Mouse (Mus musculus) G1E (cell line): ENCODE data around the gene Slc25a21. TPM values are rescaled to one million over a fixed set of nuclear protein-coding genes. Genes with fewer than 3 reads are reported as not detected.

ENCODE experiments used
- ATAC-seq: 2 replicates; pipeline ENCODE4 v1.8.0; 2016; ENCODE audit warnings: mild to moderate bottlenecking; ENCODE audit not compliant: insufficient number of reproducible peaks, poor library complexity, low FRiP score, severe bottlenecking; ENCODE audit errors: extremely low read depth
- DNase-seq: peaks from one replicate; pipeline ENCODE4 v3.0.0; 2012; ENCODE audit warnings: low spot score
- H3K27me3 ChIP-seq: 2 replicates; pipeline ENCODE4 v1.6.1; 2012; ENCODE audit warnings: mild to moderate bottlenecking, low read length, inconsistent platforms; ENCODE audit not compliant: insufficient read depth
- H3K36me3 ChIP-seq: replicated peaks from 2 replicates; pipeline ENCODE3; 2012; ENCODE audit warnings: mild to moderate bottlenecking, inconsistent platforms
- H3K4me1 ChIP-seq: 2 replicates; pipeline ENCODE4 v1.6.1; 2012; ENCODE audit warnings: low read depth, low read length, inconsistent platforms, mixed read lengths; ENCODE audit not compliant: insufficient read depth
- H3K4me3 ChIP-seq: 2 replicates; pipeline ENCODE4 v1.5.1; 2012; ENCODE audit warnings: low read depth, mild to moderate bottlenecking, inconsistent platforms, low read length, moderate library complexity, mixed read lengths
- H3K9me3 ChIP-seq: replicated peaks from 2 replicates; pipeline ENCODE4 v1.6.1; 2012; ENCODE audit warnings: inconsistent platforms
- CTCF ChIP-seq: IDR thresholded peaks from 2 replicates; pipeline ENCODE4 v1.5.1; 2012; ENCODE audit warnings: low read depth, low read length, inconsistent platforms, mixed read lengths
- GATA1 ChIP-seq: IDR thresholded peaks from 2 replicates; pipeline ENCODE4 v1.6.1; 2012; ENCODE audit warnings: borderline replicate concordance, low read length, inconsistent platforms, mixed read lengths
- GATA2 ChIP-seq: IDR thresholded peaks from 2 replicates; pipeline ENCODE4 v1.6.1; 2012; ENCODE audit warnings: low read depth, low read length, inconsistent platforms, borderline replicate concordance
- POLR2AphosphoS5 ChIP-seq: IDR thresholded peaks from 2 replicates; pipeline ENCODE4 v1.6.1; 2012; ENCODE audit warnings: low read depth, low read length, inconsistent platforms; ENCODE audit not compliant: insufficient replicate concordance
- TAL1 ChIP-seq: conservative IDR thresholded peaks from 2 replicates; pipeline ENCODE4 v1.6.1; 2012; ENCODE audit warnings: low read depth, low read length, inconsistent platforms, mixed read lengths
- polyA plus RNA-seq: library from polyadenylated mRNA; stranded (reverse); fragments of >175 nt; gene quantifications from 2 replicates; pipeline ENCODE4 v1.2.3, GENCODE M21; 2012
- total RNA-seq, 2 experiments: library from RNA; stranded (forward) in 1 of 2; stranded (reverse) in 1 of 2; fragments of 200-1000 nt in 1 of 2; fragments of >200 nt in 1 of 2; fragmentation: Nextera tagmentation in 1 of 2; gene quantifications; 2 replicates each; pipeline ENCODE4 v1.2.3; 2014 to 2017

Slc25a21 gene
- total and polyA plus RNA-seq, 3 experiments = 9.7 to 32.0 (median 14.6) TPM

DNA sequence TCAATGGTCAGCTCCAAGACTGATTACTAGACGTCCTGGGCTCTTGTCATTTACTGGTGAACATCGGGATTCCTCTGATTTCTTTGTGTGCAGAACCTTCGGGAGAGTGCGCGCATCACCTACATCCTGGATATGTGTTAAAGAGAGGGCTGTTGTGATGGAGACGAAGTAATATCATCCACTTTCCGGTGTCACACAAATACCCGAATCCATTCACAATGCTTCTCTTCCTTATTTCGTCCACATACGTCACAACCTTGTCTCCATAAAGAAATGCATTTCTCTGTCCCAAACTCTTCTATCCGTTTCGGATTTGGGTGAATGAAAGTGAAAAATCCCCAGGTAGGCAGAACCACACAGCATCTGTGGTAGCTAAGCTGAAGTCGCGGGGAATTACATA, 502.9 kb downstream of the Slc25a21 start:
- ATAC-seq (no peak), DNase-seq (no peak)
- Histone ChIP-seq H3K36me3 (no peaks in the 10 kb centered on the region), H3K4me1 (peaks cover 43% of the 10 kb centered on the region), H3K4me3 (no peak overlapping the region), H3K27me3 (peaks cover 96% of the 10 kb centered on the region), H3K9me3 (0 out of 2 replicates have a peak, but pooled peaks cover 6% of the 10 kb centered on the region)
- TF ChIP-seq TAL1 (no peak), CTCF (no peak), GATA2 (no peak), GATA1 (no peak), POLR2AphosphoS5 (no peak)

DNA sequence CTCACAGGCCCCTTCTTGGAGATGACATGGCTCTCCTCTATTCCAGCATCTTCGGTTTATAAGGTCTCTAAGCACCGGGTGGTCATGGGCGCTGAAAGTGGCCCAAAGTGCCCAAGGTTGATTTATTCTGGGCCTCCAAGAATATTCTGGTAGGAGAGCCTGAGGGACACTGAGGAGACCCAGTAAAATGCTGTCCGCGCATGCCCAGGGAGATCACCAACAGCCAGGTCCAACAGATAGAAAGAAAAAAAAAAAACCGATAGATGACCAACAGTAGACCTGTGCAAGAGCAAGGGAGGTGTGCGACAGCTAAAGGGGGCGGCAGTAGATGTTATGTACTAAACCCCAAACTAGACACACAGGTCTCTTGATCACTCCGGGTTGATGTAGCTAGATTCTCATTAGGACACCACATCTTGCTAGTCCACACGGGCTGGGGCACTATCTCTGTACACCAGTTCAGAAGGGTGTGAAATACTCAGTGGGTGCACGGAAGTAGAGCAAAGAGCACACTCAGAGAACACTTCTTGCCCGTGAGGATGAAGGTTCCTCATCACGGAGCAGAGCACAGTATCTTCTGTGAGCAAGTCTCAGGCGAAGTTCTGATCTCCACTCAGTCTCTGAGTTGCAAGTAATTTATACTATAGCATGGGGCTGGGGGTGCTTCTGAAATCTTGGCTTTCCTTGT, 503.7 kb downstream of the Slc25a21 start:
- TF ChIP-seq POLR2AphosphoS5 = no peak
- TF ChIP-seq TAL1 = no peak
- no peak for TF ChIP-seq GATA2
- TF ChIP-seq CTCF = no peak
- TF ChIP-seq GATA1 = no peak
- no peaks in the 10 kb centered on the region for H3K36me3 ChIP-seq
- H3K4me3 ChIP-seq = no peak overlapping the region
- DNase-seq = no peak
- H3K27me3 ChIP-seq = peaks cover 99% of the 10 kb centered on the region
- 0 out of 2 replicates have a peak, but pooled peaks cover 6% of the 10 kb centered on the region for H3K9me3 ChIP-seq
- H3K4me1 ChIP-seq = peaks cover 43% of the 10 kb centered on the region
- no peak for ATAC-seq

DNA sequence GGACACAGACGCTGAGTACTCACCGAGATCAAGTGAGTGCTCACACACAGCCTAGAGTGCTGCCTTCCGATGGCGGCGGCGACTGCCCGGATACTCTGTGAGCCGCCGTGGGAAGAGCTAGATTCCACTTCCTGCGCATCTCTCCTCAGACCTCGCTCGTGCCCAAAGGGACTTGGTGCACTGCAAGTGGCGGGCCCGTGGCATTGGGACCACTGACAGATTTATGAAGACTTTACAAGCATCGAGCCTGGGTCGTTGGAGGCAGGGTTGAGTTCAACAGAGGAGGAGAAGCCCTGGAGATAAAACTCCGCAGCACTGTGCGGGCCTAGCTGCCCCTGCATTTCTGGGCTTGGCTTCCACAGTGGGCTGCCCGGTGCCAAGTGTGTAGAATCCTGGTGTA, 504.7 kb downstream of the Slc25a21 start:
- no peak overlapping the region for H3K4me3 ChIP-seq
- H3K36me3 ChIP-seq = no peaks in the 10 kb centered on the region
- H3K27me3 ChIP-seq = peaks cover 99% of the 10 kb centered on the region
- 0 out of 2 replicates have a peak, but pooled peaks cover 6% of the 10 kb centered on the region for H3K9me3 ChIP-seq
- ATAC-seq (no peak), DNase-seq (no peak)
- peaks cover 39% of the 10 kb centered on the region for H3K4me1 ChIP-seq
- TF ChIP-seq GATA1 (no peak), GATA2 (no peak), TAL1 (no peak), CTCF (no peak), POLR2AphosphoS5 (no peak)

DNA sequence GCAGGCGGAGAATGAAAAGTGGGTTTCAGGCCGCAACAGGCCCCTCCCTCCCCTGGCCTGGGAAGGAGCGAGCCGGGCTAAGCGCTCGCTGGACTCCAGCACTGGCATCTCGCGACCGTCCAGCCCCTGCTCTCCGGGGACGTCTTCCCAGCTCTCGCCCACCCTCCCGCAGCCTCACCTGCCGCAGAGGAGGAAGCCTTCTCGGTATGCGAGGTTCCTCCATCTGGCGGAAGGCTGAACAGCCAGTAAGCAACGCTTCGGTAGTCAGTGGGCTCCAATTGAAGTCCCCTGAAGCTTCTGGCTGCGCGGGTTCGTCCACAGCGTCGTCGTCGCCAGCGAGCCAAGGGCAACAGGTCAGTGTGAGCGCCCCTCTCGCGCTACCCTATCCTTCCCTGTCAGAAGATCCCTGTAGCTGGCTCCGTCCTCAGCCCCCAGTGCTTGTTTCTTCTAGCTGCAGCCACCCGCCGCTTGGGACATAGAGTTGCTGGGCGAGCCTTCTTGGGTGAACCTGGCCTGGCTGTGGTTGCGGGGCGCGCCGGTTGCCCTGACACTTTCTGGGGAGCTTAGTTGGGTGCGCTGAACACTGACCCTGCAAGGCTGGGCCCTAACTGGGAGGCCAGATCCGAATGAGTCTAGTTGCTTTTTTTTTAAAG, 505.7 kb downstream of the Slc25a21 start, which contains the start of gene Pax9:
Gene Pax9 (plus strand): TSS at position 341 of the 653 bp plus-strand sequence.
- no peak for DNase-seq
- no peak within 1 kb of the TSS; the same call in 1 of the 2 replicates for H3K4me3 ChIP-seq
- peaks cover 97% of the 10 kb centered on the region for H3K27me3 ChIP-seq
- 0 out of 2 replicates have a peak, but pooled peaks cover 2% of the 10 kb centered on the region for H3K9me3 ChIP-seq
- TF ChIP-seq GATA1 = no peak
- no peak for TF ChIP-seq CTCF
- TF ChIP-seq POLR2AphosphoS5 = no peak
- TF ChIP-seq TAL1 = no peak
- no peak for TF ChIP-seq GATA2
- ATAC-seq = no peak
- peaks cover 30% of the 10 kb centered on the region for H3K4me1 ChIP-seq
- no peaks in the 10 kb centered on the region for H3K36me3 ChIP-seq

DNA sequence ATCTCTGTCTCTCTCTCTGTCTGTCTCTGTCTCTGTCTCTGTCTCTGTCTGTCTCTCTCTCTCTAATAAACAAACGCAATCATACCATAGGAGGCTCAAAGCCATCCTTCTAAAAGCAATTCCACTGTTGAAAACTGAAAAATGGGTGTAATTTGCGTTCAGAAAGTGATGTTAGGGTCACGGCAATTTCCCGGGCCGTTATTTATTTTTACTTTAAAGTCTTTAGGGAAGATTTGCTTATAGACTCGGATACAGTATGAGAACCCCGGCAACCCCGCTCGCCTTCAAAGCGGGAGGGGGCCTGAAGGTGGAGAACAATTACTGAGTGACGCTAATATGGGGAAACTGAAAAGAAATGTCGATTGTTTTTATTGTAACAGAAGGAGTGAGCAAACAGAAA, 506.3 kb downstream of the Slc25a21 start:
- H3K27me3 ChIP-seq = peaks cover 94% of the 10 kb centered on the region
- no peaks in the 10 kb centered on the region for H3K36me3 ChIP-seq
- no peak for TF ChIP-seq TAL1
- no peak for TF ChIP-seq CTCF
- TF ChIP-seq GATA1 = no peak
- no peak for TF ChIP-seq GATA2
- H3K4me1 ChIP-seq = peaks cover 25% of the 10 kb centered on the region
- no peaks in the 10 kb centered on the region for H3K9me3 ChIP-seq
- H3K4me3 ChIP-seq = no peak overlapping the region
- ATAC-seq = no peak
- DNase-seq = no peak

DNA sequence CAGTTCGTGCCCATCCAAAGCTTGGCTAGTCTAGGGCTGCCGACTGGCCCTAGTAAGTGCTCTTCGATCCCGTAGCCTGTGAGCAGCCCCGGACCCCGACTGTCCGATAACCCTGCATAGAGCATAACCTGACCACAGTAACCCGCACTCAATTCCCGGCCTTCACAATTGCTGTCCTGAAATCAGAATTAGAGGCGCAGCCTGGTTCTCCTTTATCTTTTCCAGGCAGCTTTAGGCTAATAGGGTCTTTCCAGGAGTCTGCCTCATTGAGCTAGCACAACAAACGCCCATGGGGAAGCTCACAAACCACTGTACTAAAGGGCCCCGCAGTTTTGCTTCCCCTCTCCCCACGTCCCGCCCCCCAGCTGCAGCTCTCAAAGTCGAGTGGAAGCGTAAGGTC, 506.9 kb downstream of the Slc25a21 start:
- ATAC-seq (no peak), DNase-seq (no peak)
- no peaks in the 10 kb centered on the region for H3K9me3 ChIP-seq
- no peak overlapping the region for H3K4me3 ChIP-seq
- no peaks in the 10 kb centered on the region for H3K36me3 ChIP-seq
- TF ChIP-seq GATA1 = no peak
- no peak for TF ChIP-seq CTCF
- peaks cover 88% of the 10 kb centered on the region for H3K27me3 ChIP-seq
- H3K4me1 ChIP-seq = peaks cover 19% of the 10 kb centered on the region
